Mouse (Mus musculus) adrenal gland, postnatal 10 days (tissue): ENCODE results near the gene Sgsm3. TPM values are rescaled to one million over a fixed set of nuclear protein-coding genes. Genes with fewer than 3 reads are reported as not detected.

Experiments used
- DNase-seq: peaks from one replicate; pipeline ENCODE4 v3.0.0; 2021; ENCODE audit warnings: mixed read lengths
- total RNA-seq, 2 experiments: library from RNA; stranded (reverse); gene quantifications; 2 replicates each; pipeline ENCODE4 v1.2.3; 2021

Sgsm3 gene
- total RNA-seq, 2 experiments from 2014 or later: 15.2 to 20.7 TPM

- DNase-seq: no peak
Measured at GRCm38 (mm10) chr15:80979611-80980010, 2.0 kb downstream of the Sgsm3 start.

DNA sequence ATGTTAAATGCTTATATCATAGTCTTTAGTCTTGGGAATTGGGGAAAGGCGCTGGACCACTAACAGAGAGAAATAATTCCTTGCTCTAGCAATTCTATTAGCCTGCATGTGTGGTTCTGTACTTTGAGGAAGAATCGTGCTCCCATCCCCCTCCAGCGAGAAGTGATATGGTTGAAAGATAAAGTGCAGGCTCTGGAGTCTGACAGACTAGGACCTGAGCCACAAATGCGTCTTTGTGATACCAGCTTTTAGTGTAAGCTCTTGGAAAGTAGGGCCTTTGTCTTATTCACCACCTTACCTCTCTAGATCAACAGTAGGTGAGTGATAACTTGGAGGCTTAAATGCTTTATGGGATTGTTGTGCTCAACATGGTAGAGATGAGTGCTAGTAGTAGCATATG, 3.6 kb downstream of the Sgsm3 start:
- no peak for DNase-seq

GRCm38 (mm10) chr15:80983264-80983663, 5.7 kb downstream of the Sgsm3 start:
- DNase-seq: no peak

GRCm38 (mm10) chr15:80988331-80988730, 10.8 kb downstream of the Sgsm3 start:
- no peak for DNase-seq

DNA sequence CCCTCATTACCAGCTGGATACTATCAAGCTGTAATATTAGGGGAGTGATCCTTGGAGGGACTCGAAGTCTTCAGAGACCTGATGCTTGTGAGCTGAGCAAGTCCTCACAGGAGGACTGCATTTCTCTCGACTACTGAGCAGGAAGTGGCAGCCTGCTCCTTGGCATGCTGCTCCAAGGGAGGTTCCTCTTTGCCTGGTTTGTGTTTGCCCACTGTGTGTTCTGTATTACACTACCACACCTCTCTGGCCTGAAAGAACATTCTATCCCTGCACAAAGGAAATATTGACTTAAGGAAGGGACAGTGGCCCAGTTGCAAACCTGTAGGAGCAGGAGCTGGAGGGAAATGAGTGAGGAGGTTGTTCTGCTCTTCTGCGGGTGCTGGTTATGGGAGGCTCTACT, 12.1 kb downstream of the Sgsm3 start:
- DNase-seq: no peak

- no peak for DNase-seq
Measured at GRCm38 (mm10) chr15:80994959-80995358, 17.4 kb downstream of the Sgsm3 start.

- DNase-seq: no peak
Measured at GRCm38 (mm10) chr15:80996090-80996835, 18.7 kb downstream of the Sgsm3 start.

DNA sequence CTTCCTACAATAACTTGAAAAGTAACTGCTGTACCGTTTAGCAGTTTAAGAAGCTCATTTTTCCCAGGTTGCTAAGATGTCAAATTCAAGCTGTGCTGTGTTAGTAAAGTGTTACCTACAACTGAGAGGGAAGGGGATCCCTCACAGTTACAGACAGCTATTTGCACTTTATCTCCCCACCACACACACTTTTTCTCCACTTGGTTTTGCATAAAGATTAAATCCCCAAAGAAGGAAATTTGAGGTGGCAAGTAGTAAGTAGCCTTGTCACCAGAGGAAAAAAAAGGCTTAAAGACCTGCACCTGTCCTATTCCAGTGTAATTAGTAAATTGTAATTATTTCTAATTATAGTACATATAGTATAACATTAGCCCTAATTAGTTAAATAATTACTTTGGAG, 19.5 kb downstream of the Sgsm3 start:
- DNase-seq: no peak

DNA sequence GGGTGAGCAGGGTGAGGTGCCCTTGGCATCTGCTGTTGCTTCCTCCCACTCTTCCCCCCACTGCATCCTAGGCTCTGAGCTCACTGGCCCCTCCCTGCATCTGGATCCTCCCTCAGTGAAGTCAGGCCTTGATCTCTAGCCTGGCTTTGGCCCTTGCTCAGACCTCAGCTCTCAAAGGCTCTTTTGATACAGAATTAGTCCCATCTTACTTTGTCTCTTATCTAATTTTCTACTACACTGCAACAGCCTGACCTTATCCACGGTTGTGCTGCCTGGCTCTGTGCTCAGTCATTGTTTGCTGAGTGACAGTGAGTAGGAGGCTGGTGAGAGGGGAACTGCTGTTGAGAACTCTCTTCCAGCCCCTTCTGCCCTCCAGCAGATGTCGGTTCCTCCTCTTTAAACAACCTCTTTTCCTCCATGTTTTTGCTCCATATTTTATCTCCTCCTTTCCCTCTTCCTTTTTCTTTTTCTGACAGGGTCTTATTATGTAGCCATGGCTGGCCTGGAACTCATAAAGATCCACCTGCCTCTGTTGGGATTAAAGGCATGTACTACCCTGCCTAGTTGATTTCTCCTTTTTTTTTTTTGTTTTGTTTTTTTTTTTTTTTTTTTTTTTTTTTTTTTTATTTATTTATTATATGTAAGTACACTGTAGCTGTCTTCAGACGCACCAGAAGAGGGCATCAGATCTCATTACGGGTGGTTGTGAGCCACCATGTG, 23.0 kb downstream of the Sgsm3 start:
- DNase-seq: no peak

DNA sequence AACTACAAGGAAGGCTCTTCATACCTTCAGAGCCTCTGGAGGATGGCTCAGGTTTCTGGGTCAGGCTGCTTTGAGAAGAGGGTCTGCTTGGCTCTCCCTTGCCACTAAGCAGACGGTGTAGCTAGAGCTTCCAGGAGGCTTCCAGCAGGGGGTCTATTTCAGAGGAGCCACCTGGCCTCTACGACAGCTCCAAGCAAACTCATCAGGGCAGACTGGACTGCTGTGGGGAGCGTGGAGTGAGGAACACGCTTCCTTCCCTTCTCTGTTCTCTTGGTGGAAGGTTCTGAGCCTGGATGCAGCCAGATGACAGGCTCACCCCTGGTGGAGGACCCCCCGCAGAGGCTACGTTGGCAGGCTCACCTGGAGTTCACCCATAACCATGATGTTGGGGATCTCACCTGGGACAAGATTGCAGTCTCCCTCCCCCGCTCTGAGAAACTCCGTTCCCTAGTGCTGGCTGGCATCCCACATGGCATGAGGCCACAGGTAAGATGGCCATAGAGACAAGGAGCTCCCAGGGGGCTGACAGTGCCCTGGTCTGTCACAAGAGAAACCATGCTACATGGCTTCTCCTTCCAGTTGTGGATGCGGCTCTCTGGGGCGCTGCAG, 28.7 kb downstream of the Sgsm3 start:
- no peak for DNase-seq

DNA sequence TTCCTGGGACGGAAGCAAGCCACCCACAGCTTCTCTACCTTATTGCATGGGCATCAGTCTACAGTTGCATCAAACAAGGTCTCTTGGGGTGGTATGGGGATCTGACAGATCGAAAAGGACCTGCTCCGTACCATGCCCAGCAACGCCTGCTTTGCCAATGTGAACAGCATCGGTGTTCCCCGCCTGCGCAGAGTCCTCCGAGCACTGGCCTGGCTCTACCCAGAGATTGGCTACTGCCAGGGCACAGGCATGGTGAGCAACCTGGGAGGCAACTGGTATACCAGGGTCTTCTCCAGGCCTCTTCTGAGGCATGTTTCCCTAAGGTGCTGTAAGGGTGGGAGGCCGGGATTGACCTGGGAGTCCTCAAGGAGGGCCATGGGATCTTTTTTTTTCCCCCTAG, 29.8 kb downstream of the Sgsm3 start:
- DNase-seq: no peak

DNA sequence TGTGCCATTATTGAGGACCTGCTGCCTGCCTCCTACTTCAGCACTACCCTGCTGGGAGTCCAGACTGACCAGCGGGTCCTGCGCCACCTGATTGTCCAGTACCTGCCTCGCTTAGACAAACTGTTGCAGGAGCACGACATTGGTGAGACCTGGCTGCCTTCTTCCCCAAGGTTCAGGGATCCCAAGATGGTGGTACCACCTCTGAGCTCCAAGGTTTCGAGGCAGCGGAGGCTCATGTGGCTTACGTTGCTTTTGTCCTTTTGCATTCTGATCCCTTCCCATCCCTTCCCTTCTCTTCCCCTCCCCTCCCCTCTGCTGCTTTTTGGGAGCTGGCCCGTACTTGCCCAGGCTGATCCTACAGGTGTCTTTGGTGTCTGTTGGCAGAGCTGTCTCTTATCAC, 30.3 kb downstream of the Sgsm3 start:
- no peak for DNase-seq

DNA sequence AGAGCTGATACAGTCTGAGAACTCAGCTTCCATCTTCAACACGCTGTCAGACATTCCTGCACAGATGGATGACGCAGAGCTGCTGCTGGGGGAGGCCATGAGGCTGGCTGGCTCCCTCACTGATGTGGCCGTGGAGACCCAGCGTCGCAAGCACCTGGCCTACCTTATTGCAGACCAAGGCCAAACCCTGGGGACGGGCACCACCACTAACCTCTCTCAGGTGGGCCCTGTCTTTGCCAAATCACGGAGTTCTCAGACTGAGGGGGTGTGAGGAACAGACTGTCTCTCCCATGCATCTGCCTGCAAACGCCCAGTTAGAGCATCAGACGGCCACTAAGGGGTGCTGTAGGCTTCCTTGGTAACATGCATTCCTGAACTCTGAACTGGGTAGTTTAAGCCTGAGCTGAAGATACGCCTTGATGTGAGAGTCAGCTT, 31.1 kb downstream of the Sgsm3 start:
- DNase-seq: no peak

DNA sequence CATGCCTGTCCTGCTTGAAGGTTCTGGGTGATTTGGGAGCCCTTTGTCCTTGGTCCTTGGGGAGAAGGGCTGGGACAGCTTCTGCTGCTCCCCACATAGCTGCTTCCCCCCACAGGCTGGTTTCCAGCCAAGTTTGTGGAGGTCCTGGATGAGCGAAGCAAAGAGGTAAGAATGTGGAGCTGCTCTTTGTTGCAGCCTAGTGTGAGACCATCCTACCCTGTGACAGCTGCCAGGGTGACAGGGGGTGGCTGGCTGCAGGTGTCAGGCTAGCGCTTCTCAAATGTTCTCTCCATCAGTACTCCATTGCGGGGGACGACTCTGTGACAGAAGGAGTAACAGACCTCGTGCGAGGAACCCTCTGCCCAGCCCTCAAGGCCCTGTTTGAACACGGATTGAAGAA, 32.5 kb downstream of the Sgsm3 start:
- DNase-seq: no peak

GRCm38 (mm10) chr15:81011523-81011922, 34.0 kb downstream of the Sgsm3 start:
- no peak for DNase-seq

DNA sequence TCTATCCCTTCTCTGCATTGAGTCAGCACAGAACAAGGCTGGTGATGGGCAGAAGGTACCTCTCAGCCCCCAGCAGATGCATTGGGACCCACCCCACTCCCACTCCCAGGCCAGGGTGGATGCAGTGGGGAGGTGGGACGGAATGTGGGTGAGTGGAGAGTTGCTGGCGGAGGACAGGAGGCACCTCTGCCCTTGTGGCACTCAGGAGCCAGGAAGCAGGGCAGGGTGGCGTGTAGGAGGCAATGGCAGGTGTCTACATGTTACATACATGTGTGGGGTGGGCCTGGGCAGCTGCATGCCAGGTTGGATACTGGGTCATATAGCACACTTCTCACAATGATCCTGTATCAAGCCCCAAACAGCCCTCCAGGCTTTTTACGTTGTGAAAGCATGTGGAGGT, 34.8 kb downstream of the Sgsm3 start:
- no peak for DNase-seq

GRCm38 (mm10) chr15:81013186-81013585, 35.6 kb downstream of the Sgsm3 start:
- DNase-seq: no peak

DNA sequence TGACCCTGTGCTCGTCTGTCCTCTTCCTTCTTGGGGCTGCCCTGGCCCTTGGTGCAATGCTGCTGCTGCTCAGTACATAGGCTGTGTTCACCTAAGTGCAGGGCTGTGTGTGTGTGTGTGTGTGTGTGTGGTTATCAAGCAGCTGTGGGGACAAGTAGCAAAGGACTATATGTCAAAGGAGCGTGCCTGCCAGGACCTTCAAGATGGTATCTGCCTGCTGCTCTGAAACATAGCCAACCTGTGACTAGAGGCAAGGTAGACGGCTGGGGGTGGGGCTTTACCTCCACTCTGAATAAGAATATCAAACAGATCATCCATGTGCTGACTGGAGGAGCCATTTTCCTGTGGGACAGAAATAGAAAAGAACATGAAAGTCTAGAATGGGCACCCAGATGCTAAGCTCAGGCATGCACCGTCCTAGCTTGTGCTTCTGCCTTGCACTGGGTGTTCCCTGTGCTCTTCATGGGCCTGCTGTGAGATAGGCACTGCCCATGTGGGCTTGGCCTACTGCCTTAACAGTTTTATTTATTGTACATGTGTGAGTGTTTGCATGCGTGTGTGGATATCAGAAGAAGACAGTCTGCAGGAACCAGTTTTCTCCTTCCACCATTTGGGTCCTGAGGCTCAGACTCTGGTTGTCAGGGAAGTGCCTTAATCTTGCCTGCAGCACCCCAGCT, 37.6 kb downstream of the Sgsm3 start:
- no peak for DNase-seq

GRCm38 (mm10) chr15:81016488-81016887, 38.9 kb downstream of the Sgsm3 start:
- no peak for DNase-seq

DNA sequence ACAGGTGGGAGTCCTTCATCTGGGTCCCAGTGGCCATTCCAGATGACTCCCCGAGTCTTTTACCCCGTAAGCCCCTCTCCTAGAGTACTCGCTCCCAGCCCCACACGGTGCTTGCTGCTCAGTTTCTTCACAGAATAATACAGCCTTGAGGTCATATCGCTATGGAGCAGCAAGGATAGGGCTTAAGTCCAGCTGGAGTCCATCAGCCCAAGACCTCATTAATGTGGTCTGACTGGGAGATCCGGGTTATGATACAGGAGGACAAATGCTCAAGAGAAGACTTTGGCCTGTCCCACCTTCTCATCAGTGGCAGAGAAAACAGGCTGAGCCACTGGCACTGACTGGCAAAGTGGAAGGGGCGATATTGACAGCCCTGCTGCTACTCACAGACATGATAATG, 39.7 kb downstream of the Sgsm3 start:
- no peak for DNase-seq

DNA sequence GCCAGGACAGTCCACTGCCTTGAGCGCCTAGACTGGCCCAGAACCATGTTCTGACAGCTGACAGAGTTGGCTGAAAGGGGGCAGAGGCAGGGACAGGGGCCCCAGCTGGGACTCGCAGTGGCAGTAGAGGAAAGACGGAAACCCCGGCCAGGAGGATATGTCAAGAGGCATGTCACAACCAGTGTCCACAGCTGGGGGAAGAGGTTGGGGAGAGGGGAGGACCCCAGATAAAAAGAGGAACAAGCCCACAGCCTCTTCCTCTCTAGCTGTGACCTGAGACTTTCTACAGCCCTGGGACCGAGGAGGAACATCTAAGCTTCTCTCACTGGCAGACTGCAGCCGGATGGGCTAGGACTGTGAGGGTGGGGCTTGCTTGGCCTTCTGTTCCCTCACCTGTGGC, 43.8 kb downstream of the Sgsm3 start:
- DNase-seq: no peak

- no peak for DNase-seq
Measured at GRCm38 (mm10) chr15:81022437-81022836, 44.9 kb downstream of the Sgsm3 start.

DNA sequence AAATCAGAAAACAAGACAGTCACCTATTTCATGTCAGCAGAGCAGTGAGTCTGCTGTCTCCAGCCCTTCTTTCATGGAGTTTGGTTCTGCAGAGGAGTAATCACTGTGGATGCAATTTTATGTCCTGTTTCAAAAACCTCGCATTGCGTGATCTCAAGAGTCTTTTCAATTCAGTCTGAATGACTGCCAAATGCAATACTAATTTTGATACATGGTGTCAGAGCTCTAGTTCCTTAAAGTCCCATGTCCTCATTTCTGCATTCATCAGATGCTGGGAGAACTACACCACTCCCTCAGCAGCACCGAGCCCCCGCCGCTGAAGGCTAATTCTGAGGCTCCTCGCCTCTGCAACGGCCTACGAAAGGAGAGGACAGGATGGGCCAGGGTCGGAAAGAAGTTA, 46.3 kb downstream of the Sgsm3 start:
- DNase-seq: no peak
